Mouse (Mus musculus) intestine, postnatal 0 days (tissue): ENCODE measurements around the gene Tap1. TPM values are rescaled to one million over a fixed set of nuclear protein-coding genes. Genes with fewer than 3 reads are reported as not detected.
A peak's percentile ranks its signal among the peaks of the same experiment; 100 is the strongest.

Experiments used
- ATAC-seq: fragments of 200-750 bp; cut with Nextera tagmentation; 2 replicates; pipeline ENCODE4 v1.8.0; 2017; ENCODE audit warnings: mild to moderate bottlenecking, moderate TSS enrichment, moderate library complexity
- H3K27ac ChIP-seq: fragments of 300-500 bp; sonication (generic); 2 replicates; pipeline ENCODE4 v1.5.1; 2014; ENCODE audit warnings: mild to moderate bottlenecking, low read depth, low read length, moderate library complexity
- H3K27me3 ChIP-seq: fragments of 300-500 bp; sonication (generic); replicated peaks from 2 replicates; pipeline ENCODE4 v1.6.1; 2014; ENCODE audit warnings: low read length, mixed read lengths; ENCODE audit not compliant: control insufficient read depth, insufficient read depth
- H3K36me3 ChIP-seq: fragments of 300-500 bp; sonication (generic); 2 replicates; pipeline ENCODE4 v1.6.1; 2014; ENCODE audit warnings: mild to moderate bottlenecking, moderate library complexity; ENCODE audit not compliant: control insufficient read depth, insufficient read depth
- H3K4me1 ChIP-seq: fragments of 300-500 bp; sonication (generic); replicated peaks from 2 replicates; pipeline ENCODE4 v1.6.1; 2014; ENCODE audit warnings: antibody characterized with exemption, low read length, mixed read lengths; ENCODE audit not compliant: control insufficient read depth, insufficient read depth
- H3K4me2 ChIP-seq: fragments of 300-500 bp; sonication (generic); replicated peaks from 2 replicates; pipeline ENCODE4 v1.6.1; 2014; ENCODE audit warnings: low read depth, mild to moderate bottlenecking, moderate library complexity
- H3K4me3 ChIP-seq: fragments of 300-500 bp; sonication (generic); 2 replicates; pipeline ENCODE4 v1.5.1; 2014; ENCODE audit warnings: low read depth, low read length
- H3K9ac ChIP-seq: fragments of 300-500 bp; sonication (generic); 2 replicates; pipeline ENCODE4 v1.6.1; 2014; ENCODE audit warnings: mild to moderate bottlenecking, low read depth, low read length
- H3K9me3 ChIP-seq: fragments of 300-500 bp; sonication (generic); 2 replicates; pipeline ENCODE4 v1.6.1; 2016; ENCODE audit warnings: mixed run types; ENCODE audit not compliant: control insufficient read depth
- CTCF ChIP-seq: sonication (generic); IDR thresholded peaks from 2 replicates; pipeline ENCODE4 v1.5.1; 2016; ENCODE audit warnings: low read depth, mild to moderate bottlenecking, control low read depth, antibody characterized with exemption, moderate library complexity
- WGBS: fragments of 180-500 bp; shearing (Covaris S2); extraction: QIAGEN DNeasy Blood & Tissue Kit; methylation state at CpG from one replicate; pipeline ENCODE4 v1.1.7; 2014; 5-methylcytosine and 5-hydroxymethylcytosine counted together
- polyA plus RNA-seq: library from polyadenylated mRNA; unstranded; fragments of >200 nt; fragmentation: Nextera tagmentation; extraction: Ambion mirVana; gene quantifications from 2 replicates; pipeline ENCODE4 v1.2.1, GENCODE M21; 2015

Gene Tap1
- polyA plus RNA-seq, 1 experiment from 2014 or later, result 14.1 TPM

DNA sequence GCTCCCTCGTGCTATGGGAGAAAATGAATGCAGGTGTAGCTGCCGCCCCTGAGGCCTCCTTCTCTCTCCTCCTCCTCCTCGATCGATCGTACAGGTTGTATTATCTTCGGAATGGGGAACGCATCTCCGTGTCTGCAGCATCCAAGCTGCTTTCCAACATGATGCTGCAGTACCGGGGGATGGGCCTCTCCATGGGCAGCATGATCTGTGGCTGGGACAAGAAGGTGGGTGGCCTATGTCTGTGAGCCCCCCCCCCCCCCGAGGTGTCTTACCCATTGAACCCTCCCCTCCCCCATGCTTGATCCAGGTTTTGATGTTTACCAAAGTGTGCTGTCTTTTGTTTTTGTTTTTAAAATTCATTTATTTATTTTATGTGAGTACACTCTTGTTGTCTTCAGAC is 12.7 kb downstream of the Tap1 start:
- Histone ChIP-seq H3K27ac (no peak overlapping the region), H3K4me1 (no peaks in the 10 kb centered on the region), H3K4me3 (no peak overlapping the region), H3K9ac (no peak overlapping the region), H3K9me3 (no peaks in the 10 kb centered on the region), H3K36me3 (no peaks in the 10 kb centered on the region; the same call in 1 of the 2 replicates), H3K27me3 (peaks cover 5% of the 10 kb centered on the region), H3K4me2 (no peak overlapping the region)
- ATAC-seq, result no peak
- TF ChIP-seq CTCF, result no peak
- 91% methylated on average over 10 of the region's 10 CpGs for WGBS

DNA sequence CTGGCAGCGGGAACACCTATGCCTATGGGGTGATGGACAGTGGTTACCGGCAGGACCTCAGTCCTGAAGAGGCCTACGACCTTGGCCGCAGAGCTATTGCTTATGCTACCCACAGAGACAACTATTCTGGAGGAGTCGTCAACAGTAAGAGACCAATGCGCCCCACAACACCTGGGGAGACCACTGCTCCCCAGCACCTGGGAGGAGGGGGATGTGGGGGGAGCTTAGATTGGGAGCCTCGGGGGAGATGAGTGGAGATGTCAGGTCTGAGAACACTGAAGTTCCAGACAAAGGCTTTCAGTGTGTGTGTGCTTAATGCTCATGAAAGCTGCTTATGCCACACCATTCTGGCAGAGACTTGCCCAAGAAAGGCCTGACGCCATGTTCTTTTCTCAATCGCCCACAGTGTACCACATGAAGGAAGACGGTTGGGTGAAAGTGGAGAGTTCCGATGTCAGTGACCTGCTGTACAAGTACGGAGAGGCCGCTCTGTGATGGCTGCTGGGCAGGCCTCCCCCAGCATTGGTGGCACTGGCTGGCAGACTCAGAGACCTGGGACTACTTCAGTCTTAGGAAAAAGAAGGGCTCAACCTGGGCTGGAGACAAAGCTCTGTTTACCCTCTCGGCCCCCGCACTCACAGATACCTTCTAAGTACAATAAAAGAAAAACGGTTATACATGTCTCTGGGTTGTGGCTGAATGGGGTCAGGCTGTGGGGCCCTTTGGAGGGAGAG is 13.6 kb downstream of the Tap1 start:
- 88% methylated on average over 16 of the region's 16 CpGs for WGBS
- Histone ChIP-seq H3K27me3 (peaks cover 5% of the 10 kb centered on the region; the same call in 1 of the 2 replicates), H3K4me1 (no peaks in the 10 kb centered on the region), H3K9me3 (no peaks in the 10 kb centered on the region), H3K9ac (no peak overlapping the region), H3K4me3 (no peak overlapping the region), H3K36me3 (no peaks in the 10 kb centered on the region; the same call in 1 of the 2 replicates), H3K27ac (no peak overlapping the region), H3K4me2 (no peak overlapping the region)
- no peak for ATAC-seq
- TF ChIP-seq CTCF, result no peak

DNA sequence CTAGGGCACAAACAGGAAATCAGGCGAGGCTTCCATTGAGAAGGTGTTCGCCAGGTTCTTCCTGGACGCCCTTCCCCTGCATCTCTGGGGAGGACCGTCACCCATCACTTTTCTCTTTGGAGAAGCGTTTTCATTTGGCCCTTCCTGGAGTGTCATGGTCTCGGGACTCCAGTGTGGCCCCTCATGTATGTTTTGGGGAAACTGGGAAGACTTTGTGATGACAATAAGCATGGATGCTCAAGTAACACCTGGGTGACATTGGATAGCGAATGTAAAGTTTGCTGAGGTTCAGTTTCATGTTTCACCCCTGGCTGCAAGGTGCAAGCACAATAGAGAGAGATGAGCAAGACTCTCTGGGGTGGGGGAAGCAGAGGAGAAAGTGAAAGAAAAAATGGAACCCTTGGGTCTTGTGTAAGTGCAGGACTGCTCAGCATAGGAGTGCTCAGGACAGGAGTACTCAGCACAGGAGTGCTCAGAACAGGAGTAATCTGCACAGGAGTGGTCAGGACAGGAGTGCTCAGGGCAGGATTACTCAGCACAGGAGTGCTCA is 14.2 kb downstream of the Tap1 start:
- H3K27ac ChIP-seq, result no peak overlapping the region
- H3K4me1 ChIP-seq, result no peaks in the 10 kb centered on the region
- H3K36me3 ChIP-seq, result no peaks in the 10 kb centered on the region; the same call in 1 of the 2 replicates
- no peak overlapping the region for H3K4me2 ChIP-seq
- no peaks in the 10 kb centered on the region for H3K9me3 ChIP-seq
- H3K4me3 ChIP-seq, result no peak overlapping the region
- no peak for TF ChIP-seq CTCF
- ATAC-seq, result no peak
- H3K27me3 ChIP-seq, result peaks cover 2% of the 10 kb centered on the region; the same call in 1 of the 2 replicates
- WGBS, result 72% methylated on average over 7 of the region's 7 CpGs
- no peak overlapping the region for H3K9ac ChIP-seq

DNA sequence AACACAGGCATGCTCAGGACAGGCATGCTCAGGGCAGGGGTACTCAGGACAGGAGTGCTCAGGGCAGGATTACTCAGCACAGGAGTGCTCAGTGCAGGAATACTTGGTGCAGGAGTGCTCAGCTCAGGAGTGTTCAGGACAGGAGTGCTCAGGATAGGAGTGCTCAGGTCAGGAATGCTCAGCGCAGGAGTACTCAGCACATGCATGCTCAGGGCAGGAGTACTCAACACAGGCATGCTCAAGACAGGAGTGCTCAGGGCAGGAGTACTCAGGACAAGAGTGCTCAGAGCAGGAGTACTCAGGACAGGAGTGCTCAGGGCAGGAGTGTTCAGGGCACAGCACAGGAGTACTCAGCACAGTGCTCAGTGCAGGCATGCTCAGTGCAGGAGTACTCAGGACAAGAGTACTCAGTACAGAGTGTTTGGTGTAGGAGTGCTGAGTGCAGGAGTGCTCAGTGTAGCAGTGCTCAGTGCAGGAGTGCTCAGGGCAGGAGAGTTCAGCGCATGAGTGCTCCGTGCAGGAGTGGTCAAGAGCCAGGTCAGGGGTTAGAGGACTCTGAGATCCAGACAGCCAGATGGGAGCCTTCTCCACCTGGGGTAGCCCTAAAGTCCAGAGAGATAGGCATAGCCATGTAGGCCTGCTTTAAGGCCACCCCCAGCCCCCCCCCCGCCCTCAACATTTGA is 15.5 kb downstream of the Tap1 start:
- TF ChIP-seq CTCF, result no peak
- no peak overlapping the region for H3K4me3 ChIP-seq
- WGBS, result 82% methylated on average over 4 of the region's 4 CpGs
- ATAC-seq, result no peak
- H3K27me3 ChIP-seq, result no peaks in the 10 kb centered on the region
- H3K4me2 ChIP-seq, result no peak overlapping the region
- H3K9me3 ChIP-seq, result no peaks in the 10 kb centered on the region
- no peaks in the 10 kb centered on the region for H3K36me3 ChIP-seq
- no peak overlapping the region for H3K9ac ChIP-seq
- no peaks in the 10 kb centered on the region for H3K4me1 ChIP-seq
- no peak overlapping the region for H3K27ac ChIP-seq

DNA sequence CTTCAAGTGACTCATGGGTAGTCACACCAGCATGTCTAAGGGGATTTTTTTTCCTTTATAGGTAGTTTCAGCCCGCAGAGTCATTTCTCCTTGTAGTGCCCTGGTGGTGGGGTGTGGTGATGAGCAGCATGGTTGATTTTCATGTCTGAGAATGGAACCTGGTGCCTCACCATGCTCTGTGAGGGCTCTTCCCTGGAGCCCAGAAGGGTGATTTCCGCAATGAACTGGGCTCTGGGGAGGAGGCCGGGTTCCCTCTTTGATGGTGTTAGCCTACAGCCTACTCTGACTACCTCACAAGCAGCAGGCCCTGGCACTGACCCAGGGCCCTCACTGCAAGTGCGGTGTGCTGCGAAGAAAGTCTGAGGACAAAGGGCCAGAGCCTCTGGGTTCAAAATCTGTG is 16.1 kb downstream of the Tap1 start, which contains the start of gene Tap2:
TSS of gene Tap2 (plus strand) at position 84 of the 400 bp plus-strand sequence.
- peak within 1 kb of the TSS; percentile 74 for H3K4me2 ChIP-seq
- 83% methylated on average over 5 of the region's 5 CpGs for WGBS
- peak within 1 kb of the TSS; percentile 66 for H3K4me3 ChIP-seq
- no peaks in the 10 kb centered on the region for H3K36me3 ChIP-seq
- H3K27me3 ChIP-seq, result no peaks in the 10 kb centered on the region
- TF ChIP-seq CTCF, result no peak
- H3K27ac ChIP-seq, result no peak within 1 kb of the TSS
- no peaks in the 10 kb centered on the region for H3K4me1 ChIP-seq
- peak within 1 kb of the TSS; percentile 53 for H3K9ac ChIP-seq
- ATAC-seq, result no peak
- no peaks in the 10 kb centered on the region for H3K9me3 ChIP-seq

DNA sequence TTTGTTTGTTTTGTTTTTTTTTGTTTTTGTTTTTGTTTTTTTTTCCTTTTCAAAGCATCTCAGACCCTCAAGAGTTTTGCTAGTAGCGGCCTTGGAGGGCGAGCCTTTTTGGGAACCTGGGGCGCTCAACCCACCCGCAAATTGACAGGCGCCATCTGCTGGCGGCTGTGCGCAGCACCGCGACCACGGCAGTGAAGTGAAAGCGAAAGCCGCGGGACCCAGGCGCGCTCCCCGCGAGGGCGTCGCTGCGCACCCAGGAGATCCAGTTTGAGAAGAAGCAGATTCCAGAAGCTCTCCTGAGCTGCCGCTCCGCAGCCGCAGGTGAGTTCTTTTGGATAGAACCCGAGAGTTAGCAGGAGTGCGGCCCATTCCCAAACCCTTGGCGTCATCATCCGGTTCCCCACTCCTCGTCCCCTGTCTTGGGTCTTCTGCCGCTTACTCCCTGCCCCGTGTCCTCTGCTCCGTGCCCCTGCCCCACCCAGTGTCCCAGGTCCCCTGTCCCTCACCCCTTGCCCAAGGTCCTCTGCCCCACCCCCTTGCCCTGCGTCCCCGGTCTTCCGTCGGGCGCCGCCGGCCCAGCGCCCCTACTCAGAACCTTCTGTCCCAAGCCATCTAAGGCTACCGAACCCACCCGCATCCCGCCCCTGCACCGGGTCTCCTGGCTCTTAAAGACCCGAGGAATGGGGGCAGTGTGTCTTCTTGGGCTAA is 17.1 kb downstream of the Tap1 start:
- Histone ChIP-seq H3K4me3 (peak overlapping the region; percentile 66), H3K4me2 (peak overlapping the region; percentile 74), H3K9me3 (no peaks in the 10 kb centered on the region), H3K4me1 (no peaks in the 10 kb centered on the region), H3K9ac (peak overlapping the region; percentile 53), H3K27me3 (no peaks in the 10 kb centered on the region), H3K27ac (no peak overlapping the region), H3K36me3 (no peaks in the 10 kb centered on the region)
- TF ChIP-seq CTCF, result peak; percentile 91
- ATAC-seq, result peak; percentile 50
- under 1% methylated on average over 44 of the region's 44 CpGs for WGBS
